Mouse (Mus musculus) CH12.LX (cell line): Measurements from ENCODE around the gene Teddm2.

Source experiments
- MAX ChIP-seq: IDR thresholded peaks from 2 replicates; pipeline ENCODE4 v1.6.1; 2011; ENCODE audit warnings: low read length, improper control_type of control experiment
- MEF2A ChIP-seq: IDR thresholded peaks from 2 replicates; pipeline ENCODE4 v1.6.1; 2014; ENCODE audit warnings: low read depth, mild to moderate bottlenecking, inconsistent platforms, low read length, improper control_type of control experiment, borderline replicate concordance
- TBP ChIP-seq: conservative IDR thresholded peaks from 2 replicates; pipeline ENCODE4 v1.6.1; 2011; ENCODE audit warnings: low read depth, low read length, improper control_type of control experiment
- UBTF ChIP-seq: IDR thresholded peaks from 2 replicates; pipeline ENCODE4 v1.6.1; 2012; ENCODE audit warnings: low read depth, mild to moderate bottlenecking, inconsistent platforms, low read length, improper control_type of control experiment, moderate library complexity

DNA sequence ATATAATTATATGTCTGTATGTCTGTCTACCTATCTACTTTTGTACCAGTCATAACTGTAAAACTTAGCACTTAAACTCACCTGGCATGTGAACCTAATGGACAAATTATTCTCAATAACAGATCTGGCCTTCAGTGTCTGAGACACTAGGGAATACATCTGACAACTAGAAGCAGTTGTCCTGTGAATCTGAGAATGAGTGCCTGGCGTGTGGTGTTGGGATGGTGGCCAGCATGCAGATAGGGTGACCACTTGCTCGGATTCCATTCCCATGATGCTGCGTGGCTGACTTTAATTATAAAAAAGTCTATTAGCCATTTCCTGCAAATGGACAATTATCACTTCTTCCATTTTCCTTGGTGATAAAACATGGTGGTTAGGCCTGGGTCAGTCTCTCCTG lies 5.9 kb upstream of the Teddm2 start:
- no peak for TF ChIP-seq MAX
- no peak for TF ChIP-seq TBP
- no peak for TF ChIP-seq UBTF
- no peak for TF ChIP-seq MEF2A
